Mouse (Mus musculus) cerebellum, adult 2 months (tissue): ENCODE data around the gene Parva.

ENCODE experiments used
- CTCF ChIP-seq: fragments of 200-500 bp; IDR thresholded peaks from 2 replicates; pipeline ENCODE4 v1.5.1; 2011; ENCODE audit warnings: low read depth, mild to moderate bottlenecking, control low read depth, low read length, moderate library complexity, borderline replicate concordance; ENCODE audit not compliant: insufficient read depth
- POLR2A ChIP-seq: fragments of 200-500 bp; IDR thresholded peaks from 2 replicates; pipeline ENCODE4 v1.6.1; 2011; ENCODE audit warnings: low read length, control low read depth, borderline replicate concordance; ENCODE audit not compliant: insufficient read depth

DNA sequence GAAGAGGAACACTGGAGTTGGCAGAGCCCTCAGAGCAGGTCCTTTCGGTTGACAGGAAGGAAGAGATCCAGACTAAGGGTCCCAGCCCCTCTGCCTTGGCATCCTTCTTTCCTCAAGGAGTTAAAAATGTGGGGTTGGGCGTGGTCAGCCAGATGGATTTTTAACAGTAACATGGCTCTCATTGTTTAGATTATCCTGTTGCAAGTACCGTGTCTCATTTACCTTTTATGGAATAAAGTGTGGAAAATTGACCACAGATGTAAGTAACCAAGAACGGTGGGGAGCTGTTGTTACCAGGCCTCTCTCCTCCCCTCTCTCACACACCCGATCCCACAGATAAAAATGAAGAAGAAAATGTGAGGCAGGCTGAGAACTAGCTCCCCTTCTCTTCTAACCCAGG, 75.5 kb downstream of the Parva start:
- TF ChIP-seq CTCF (no peak), POLR2A (no peak)
